Mouse (Mus musculus): ENCODE results near the gene Rgs18.

The Rgs18 gene

DNA sequence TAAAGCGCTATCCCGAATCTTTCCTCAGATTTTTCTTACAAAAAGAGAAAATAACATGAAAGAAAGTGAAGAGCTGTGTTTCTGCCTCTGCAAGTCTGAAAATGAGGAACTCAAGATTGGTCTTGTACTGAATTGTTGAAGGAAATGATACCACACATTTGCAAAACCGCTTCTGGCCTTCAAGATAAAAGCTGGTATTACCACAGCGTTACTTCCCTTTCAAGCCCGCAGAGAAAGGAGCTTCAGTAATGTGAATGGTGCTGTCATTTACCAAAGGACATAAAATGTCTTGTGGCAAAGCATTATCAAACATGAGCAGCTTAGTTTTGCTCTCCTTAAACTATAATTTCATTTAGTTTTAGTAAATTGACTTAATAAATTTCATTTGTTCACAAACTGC, at the start of gene Rgs18:
TSS of gene Rgs18 (minus strand) at position 105 of the 400 bp plus-strand sequence.
- no peak for DNase-seq (ENCODE audit: low spot score in 2 of 2)

DNA sequence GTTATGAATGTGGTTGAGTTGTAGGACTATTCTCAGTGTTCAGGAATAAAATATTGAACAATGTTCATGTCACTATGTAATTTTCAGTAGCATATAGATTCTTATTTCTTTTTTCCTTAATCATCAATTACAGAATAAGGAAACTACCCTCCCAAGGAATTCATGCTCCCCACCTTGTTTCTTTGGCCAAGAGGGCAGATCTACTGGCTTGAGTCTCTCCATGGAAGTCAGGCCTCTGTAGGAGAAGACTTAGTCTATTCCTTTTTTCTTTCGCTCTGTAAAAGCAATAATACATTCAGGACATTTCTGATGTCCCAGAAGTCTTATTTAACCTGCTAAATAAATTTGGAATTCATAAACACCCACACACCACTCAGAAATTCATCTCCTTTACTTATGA, 841 bp downstream of the Rgs18 start:
- DNase-seq (ENCODE audit: low spot score in 2 of 2): no peak

DNA sequence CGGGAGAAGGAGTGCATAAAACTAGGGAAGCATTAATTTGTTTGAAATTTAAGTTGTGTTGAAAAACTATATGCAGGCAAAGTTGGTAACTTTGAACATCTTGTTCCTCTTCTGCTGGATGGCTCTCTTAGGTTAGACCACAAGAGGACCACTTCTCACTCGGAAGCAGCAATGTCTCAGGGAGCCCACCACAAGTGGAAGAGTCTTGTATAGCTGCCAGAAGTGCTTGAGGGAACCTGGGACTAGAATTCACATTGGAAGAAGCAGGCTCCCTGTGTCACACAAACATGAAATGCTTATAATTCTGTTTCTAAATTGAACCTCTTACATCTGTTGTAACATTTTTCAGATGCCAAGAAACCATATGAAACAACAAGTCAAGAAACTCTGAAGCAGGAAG, 9.0 kb downstream of the Rgs18 start:
- no peak for DNase-seq (ENCODE audit: low spot score in 2 of 2)

DNA sequence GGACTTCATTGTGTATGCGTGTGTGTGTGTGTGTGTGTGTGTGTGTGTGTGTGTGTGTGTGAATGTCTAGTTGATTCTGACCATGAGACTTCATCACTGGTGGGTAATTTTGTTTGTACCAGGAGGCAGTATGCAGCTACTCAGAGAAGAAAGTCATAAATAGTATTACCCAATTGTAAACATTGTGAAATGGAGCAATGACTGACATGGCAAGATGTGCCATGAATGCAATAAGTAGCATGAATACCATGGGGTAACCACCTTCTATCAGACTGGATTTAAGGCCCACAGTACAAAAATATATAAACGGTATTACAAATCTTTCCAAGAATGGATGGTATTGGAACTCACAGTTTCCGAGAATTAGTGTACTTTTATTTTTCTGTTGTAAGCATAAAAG, 14.4 kb downstream of the Rgs18 start:
- DNase-seq (ENCODE audit: low spot score in 2 of 2): no peak

DNA sequence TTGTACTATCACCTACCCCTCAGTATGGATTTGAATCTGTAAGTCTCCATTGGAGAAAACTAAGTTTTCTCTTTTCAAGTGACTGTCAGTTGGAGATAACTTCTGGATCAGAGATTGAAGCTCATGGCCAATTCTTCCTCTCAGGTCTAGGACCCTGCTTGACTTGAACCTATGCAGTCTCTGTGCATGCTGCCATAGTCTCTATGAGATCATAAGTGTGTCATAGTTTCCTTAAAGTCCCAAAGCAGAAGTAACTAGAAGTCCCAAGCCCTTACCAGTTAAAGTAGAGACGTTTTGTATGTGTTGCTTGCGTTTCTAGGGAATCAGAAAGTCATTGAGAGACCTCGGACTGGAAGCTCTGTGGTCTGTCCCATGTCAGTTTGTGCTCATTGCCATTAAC, 24.5 kb downstream of the Rgs18 start:
- DNase-seq (ENCODE audit: low spot score in 2 of 2): no peak

DNA sequence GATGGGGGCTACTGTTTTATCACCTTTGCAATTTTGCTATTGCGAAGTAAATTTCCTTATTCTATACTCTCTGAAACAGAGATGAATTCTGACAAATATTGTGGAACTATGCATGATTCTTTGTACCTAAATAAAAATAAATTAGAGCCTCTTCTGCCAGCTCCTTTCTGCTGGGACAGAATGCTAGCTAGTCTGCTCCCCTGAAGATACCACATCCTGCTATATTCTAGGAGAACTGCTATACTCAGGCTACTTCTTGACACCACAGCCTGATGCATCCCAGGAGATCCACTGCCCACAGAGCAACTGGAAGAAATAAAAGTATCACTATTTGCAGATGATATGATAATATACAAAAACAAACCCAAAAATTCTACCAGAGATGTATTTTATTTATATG, 29.1 kb downstream of the Rgs18 start:
- no peak for DNase-seq (ENCODE audit: low spot score in 2 of 2)

DNA sequence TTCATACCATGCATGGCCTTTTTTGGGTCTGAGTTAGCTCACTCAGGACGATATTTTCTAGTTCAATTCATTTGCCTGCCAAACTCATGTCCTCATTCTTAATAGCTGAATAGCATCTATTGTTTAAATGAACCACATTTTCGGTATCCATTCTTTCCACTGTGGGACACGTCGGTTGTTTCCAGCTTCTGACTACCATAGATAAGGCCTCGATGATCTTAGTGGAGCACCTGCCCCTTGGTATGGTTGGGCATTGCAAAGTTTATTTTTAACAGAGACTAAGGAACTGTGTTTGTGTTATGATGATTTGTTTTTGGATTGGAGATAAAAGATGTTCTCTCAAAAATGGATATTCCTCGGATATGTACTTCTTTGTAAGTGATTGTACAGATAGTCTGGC, 37.5 kb downstream of the Rgs18 start:
- DNase-seq (ENCODE audit: low spot score in 2 of 2): no peak

DNA sequence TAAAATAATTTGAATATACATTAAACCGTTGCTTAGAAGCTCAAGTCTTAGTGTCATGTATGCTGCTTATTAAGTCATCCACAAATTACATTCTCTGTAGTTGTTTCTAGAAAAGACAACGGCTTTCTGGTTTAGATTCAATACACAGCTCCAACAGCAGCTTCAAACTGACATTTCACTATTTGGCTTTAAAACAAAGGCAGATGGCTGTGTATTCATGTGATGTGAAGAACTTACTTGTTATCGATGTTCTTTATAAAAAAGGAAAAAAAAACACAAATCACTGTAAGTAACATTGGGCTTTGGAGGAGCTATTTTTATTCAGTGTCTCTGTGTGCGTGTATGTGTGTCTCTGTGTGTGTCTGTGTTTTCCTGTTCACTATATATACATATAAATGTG, 54.5 kb downstream of the Rgs18 start:
- DNase-seq (ENCODE audit: low spot score in 2 of 2): no peak

DNA sequence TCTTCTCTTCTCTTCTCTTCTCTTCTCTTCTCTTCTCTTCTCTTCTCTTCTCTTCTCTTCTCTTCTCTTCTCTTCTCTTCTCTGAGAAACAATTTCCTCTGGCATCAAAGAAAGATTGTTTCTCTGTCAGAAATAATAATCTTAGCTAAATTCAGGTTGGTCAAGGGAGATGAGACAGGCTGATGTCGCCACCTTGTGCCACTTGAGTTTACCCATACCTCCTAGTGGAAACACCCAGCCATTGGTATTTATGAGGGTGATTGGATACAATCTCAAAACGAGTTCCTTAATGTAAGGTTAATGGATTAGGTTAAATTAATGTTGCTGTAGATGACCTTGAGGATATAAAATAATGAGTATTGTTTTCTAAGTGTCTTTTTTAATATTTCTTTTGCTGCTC, 70.9 kb downstream of the Rgs18 start:
- DNase-seq (ENCODE audit: low spot score in 2 of 2): no peak
